Mouse (Mus musculus) bone marrow macrophage, adult 2 months (primary cell): ENCODE data around the gene Smco2.

Experiments used
- CTCF ChIP-seq: IDR thresholded peaks from 2 replicates; pipeline ENCODE4 v1.5.1; 2012; ENCODE audit warnings: low read depth, mild to moderate bottlenecking, low read length, moderate library complexity
- POLR2A ChIP-seq: IDR thresholded peaks from 2 replicates; pipeline ENCODE4 v1.6.1; 2012; ENCODE audit warnings: mild to moderate bottlenecking, low read depth, low read length, borderline replicate concordance

DNA sequence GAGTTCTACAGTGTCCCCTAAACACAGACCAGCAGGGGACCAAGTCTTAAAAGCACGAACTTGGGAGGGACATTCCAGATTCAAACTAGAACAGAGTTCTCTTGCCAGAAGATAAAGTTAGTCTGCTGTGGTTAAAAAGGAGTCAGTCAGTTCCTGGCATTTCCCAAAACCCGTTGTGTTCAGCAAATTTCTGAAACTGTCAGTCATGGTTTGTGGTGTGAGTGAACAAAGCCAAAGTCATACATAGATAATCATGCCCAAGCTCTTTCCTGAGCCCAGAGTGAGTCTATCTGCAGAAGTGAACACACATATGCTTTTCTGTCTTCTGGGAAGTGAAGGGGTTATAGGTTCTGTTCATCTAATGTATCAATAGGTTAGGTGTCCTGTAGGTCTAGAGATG is 58.9 kb downstream of the Smco2 start:
- TF ChIP-seq CTCF: no peak
- TF ChIP-seq POLR2A: no peak
